Mouse (Mus musculus): Measurements from ENCODE around the gene Gm21887.
"Not testable (repeated sequence)": the region's sequence is repeated elsewhere in the genome, so short reads cannot be mapped to it uniquely, and the experiment has no call there.

DNA sequence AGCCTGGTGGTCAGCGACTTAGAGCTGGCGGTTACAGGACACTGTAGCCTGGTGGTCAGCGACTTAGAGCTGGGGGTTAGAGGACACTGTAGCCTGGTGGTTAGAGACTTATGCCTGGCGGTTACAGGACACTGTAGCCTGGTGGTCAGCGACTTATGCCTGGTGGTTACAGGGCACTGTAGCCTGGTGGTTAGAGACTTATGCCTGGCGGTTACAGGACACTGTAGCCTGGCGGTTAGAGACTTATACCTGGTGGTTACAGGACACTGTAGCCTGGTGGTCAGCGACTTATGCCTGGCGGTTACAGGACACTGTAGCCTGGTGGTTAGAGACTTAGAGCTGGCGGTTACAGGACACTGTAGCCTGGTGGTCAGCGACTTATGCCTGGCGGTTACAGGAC is 6.4 kb downstream of the Gm21887 start:
- TF ChIP-seq POLR2A, CTCF (IDR thresholded peaks at IDR 0.05; ENCODE audit: extremely low read depth, insufficient read depth, low read length): not testable (repeated sequence)

All from cortical plate, adult 2 months (tissue).